Mouse (Mus musculus) ES-Bruce4 (cell line): Measurements from ENCODE around the gene Aspm. TPM values are rescaled to one million over a fixed set of nuclear protein-coding genes. Genes with fewer than 3 reads are reported as not detected.
A peak's percentile ranks its signal among the peaks of the same experiment; 100 is the strongest.

Experiments used
- H3K27ac ChIP-seq: 2 replicates; pipeline ENCODE4 v1.5.1; 2012; ENCODE audit warnings: low read length, inconsistent platforms; ENCODE audit not compliant: insufficient read depth
- H3K27me3 ChIP-seq: 2 replicates; pipeline ENCODE4 v1.6.1; 2012; ENCODE audit warnings: mild to moderate bottlenecking, low read length, inconsistent platforms; ENCODE audit not compliant: control insufficient read depth, poor library complexity, insufficient read depth, severe bottlenecking
- H3K36me3 ChIP-seq: 2 replicates; pipeline ENCODE4 v1.6.1; 2012; ENCODE audit warnings: inconsistent platforms, mild to moderate bottlenecking, low read length, moderate library complexity; ENCODE audit not compliant: control insufficient read depth, poor library complexity, insufficient read depth, severe bottlenecking
- H3K4me1 ChIP-seq: one replicate; pipeline ENCODE4 v1.8.1; 2011; ENCODE audit warnings: low read length; ENCODE audit not compliant: control insufficient read depth, insufficient read depth
- H3K4me3 ChIP-seq: 2 replicates; pipeline ENCODE4 v1.5.1; 2011; ENCODE audit warnings: low read depth, mild to moderate bottlenecking, low read length
- H3K9ac ChIP-seq: 2 replicates; pipeline ENCODE4 v1.6.1; 2012; ENCODE audit warnings: low read depth, mild to moderate bottlenecking, inconsistent platforms; ENCODE audit not compliant: poor library complexity, severe bottlenecking
- H3K9me3 ChIP-seq: replicated peaks from 2 replicates; pipeline ENCODE4 v1.6.1; 2012; ENCODE audit warnings: mild to moderate bottlenecking, low read length, inconsistent platforms; ENCODE audit not compliant: control insufficient read depth, poor library complexity, insufficient read depth, severe bottlenecking
- CTCF ChIP-seq: IDR thresholded peaks from one replicate; pipeline ENCODE4 v1.8.1; 2011; ENCODE audit warnings: low read depth, low read length
- EP300 ChIP-seq: IDR thresholded peaks from 2 replicates; pipeline ENCODE4 v1.6.1; 2011; ENCODE audit warnings: low read depth, low read length; ENCODE audit not compliant: insufficient read depth
- POLR2A ChIP-seq: IDR thresholded peaks from one replicate; pipeline ENCODE4 v1.8.1; 2011; ENCODE audit warnings: low read length; ENCODE audit not compliant: insufficient read depth
- polyA plus RNA-seq: library from polyadenylated mRNA; stranded (reverse); fragments of >200 nt; gene quantifications from 2 replicates; pipeline ENCODE4 v1.2.4, GENCODE M21; 2011; ENCODE audit warnings: low read depth; ENCODE audit not compliant: missing spikeins, insufficient read depth, insufficient read length

Aspm gene
- polyA plus RNA-seq, 1 experiment: 56.7 TPM

DNA sequence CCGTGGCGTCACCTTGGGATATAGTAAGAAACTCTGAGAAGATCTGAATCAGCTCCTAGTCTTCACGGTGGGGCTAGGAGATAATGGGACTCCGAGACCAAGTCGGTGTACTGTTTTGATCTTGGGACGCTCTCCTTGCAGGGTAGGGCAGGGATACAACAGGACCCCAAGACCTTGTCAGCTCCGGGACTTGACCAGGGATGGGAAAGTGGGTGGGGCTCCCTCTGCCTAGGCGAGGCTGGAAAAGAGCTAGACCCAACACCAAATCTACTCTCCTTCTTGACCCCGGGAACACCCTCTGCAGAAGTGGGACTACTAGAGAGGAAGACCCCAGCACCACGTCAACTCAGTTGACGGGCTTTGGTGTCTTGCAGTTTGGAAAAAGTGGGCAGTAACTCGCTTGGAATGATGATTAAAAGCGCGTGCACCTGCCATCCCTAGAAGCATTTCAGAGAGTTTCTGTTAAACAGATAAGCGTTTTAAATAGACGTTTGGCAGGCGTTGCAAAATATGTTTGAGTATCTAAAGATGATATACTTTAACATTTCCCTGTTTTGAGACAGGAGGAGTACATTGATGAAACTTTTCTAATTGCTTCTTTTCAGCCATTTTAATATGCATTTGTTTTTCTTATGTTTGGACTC lies 776 bp downstream of the Aspm start:
- no peak overlapping the region for H3K27ac ChIP-seq
- peaks cover 21% of the 10 kb centered on the region for H3K36me3 ChIP-seq
- H3K9me3 ChIP-seq: no peaks in the 10 kb centered on the region
- TF ChIP-seq EP300 (no peak), POLR2A (no peak), CTCF (no peak)
- no peaks in the 10 kb centered on the region for H3K27me3 ChIP-seq
- peak overlapping the region; percentile 92 for H3K4me3 ChIP-seq
- H3K4me1 ChIP-seq: no peaks in the 10 kb centered on the region
- peak overlapping the region; percentile 68 for H3K9ac ChIP-seq

DNA sequence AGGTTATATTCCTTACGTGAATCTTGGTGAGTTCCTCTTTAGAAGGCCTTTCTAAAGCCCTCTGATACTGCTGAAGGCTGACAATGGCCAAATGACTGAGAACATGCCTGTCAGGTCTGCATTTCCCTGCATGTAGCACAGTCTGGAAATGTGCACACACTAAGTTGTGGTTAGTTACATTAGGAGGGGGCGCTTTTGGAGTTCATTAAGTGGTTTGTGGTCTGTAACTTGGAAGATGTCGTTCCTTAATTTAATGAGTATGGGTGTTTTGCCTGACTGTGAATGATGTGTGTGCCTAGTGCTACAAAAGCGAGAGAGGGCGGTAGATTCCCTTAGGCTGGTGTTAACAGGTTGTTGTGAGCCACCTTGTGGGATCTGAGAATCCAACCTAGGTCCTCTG lies 6.2 kb downstream of the Aspm start:
- TF ChIP-seq CTCF (no peak), EP300 (no peak)
- H3K9ac ChIP-seq: no peak overlapping the region
- no peak overlapping the region for H3K27ac ChIP-seq
- no peaks in the 10 kb centered on the region for H3K4me1 ChIP-seq
- H3K4me3 ChIP-seq: no peak overlapping the region
- peaks cover 50% of the 10 kb centered on the region for H3K36me3 ChIP-seq
- no peaks in the 10 kb centered on the region for H3K27me3 ChIP-seq
- no peaks in the 10 kb centered on the region for H3K9me3 ChIP-seq

DNA sequence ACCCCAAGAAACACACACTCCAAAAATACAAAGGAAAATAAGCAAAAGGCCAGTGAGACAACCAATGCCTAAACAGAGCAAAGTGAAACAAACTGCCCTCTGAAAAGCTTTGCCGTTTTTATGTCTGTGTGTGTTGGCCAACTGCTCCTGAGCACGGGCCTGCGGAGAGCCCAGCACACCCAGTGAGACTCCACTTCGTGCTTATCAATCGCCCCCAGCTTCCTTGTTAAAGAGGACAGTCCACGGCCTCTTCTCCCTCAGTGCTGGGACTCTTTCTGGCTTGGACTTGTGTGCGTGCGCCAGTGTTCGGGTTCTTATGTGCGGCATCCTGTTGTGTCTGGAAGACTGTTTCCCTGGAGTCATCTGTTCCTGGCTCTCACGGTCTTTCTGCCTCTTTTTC lies 11.4 kb downstream of the Aspm start:
- Histone ChIP-seq H3K4me3 (no peak overlapping the region), H3K4me1 (no peaks in the 10 kb centered on the region), H3K27me3 (no peaks in the 10 kb centered on the region), H3K9ac (no peak overlapping the region), H3K9me3 (no peaks in the 10 kb centered on the region), H3K36me3 (peaks cover 60% of the 10 kb centered on the region), H3K27ac (no peak overlapping the region)
- TF ChIP-seq EP300 (no peak), CTCF (no peak), POLR2A (no peak)

DNA sequence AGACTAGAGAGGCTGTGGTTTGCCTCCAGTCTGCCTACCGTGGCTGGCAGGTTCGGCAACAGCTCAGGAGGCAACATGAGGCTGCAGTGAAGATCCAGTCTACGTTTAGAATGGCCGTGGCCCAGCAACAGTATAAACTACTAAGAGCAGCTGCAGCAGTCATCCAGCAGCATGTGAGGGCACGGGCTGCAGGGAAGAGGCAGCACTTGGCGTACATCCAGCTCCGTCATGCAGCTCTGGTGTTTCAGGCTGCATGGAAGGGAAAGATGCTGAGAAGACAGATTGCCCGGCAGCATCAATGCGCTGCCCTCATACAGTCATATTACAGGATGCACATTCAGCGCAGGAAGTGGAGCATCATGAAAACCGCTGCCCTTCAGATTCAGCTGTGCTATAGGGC lies 24.3 kb downstream of the Aspm start:
- no peak overlapping the region for H3K4me3 ChIP-seq
- TF ChIP-seq POLR2A: no peak
- no peak for TF ChIP-seq CTCF
- TF ChIP-seq EP300: no peak
- no peaks in the 10 kb centered on the region for H3K27me3 ChIP-seq
- H3K4me1 ChIP-seq: no peaks in the 10 kb centered on the region
- H3K9me3 ChIP-seq: no peaks in the 10 kb centered on the region
- no peak overlapping the region for H3K27ac ChIP-seq
- peaks cover 52% of the 10 kb centered on the region for H3K36me3 ChIP-seq
- no peak overlapping the region for H3K9ac ChIP-seq

DNA sequence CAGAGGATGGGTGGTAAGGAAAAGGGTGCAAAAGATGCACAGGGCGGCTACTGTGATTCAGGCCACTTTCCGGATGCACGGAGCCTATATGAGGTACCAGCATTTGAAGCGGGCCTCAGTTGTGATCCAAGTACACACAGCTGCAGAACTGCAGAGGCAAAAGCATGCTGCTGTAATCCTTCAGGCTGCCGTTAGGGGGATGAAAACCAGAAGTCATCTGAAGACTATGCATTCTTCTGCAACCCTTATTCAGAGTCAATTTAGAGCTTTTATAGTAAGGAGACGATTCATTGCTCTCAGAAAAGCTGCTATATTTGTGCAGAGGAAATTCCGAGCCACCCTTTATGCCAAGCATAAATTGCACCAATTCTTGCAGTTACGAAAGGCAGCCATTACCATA lies 25.7 kb downstream of the Aspm start:
- Histone ChIP-seq H3K4me3 (no peak overlapping the region), H3K27ac (no peak overlapping the region), H3K4me1 (no peaks in the 10 kb centered on the region), H3K27me3 (no peaks in the 10 kb centered on the region), H3K9me3 (no peaks in the 10 kb centered on the region), H3K36me3 (peaks cover 39% of the 10 kb centered on the region), H3K9ac (no peak overlapping the region)
- TF ChIP-seq POLR2A (no peak), CTCF (no peak), EP300 (no peak)

DNA sequence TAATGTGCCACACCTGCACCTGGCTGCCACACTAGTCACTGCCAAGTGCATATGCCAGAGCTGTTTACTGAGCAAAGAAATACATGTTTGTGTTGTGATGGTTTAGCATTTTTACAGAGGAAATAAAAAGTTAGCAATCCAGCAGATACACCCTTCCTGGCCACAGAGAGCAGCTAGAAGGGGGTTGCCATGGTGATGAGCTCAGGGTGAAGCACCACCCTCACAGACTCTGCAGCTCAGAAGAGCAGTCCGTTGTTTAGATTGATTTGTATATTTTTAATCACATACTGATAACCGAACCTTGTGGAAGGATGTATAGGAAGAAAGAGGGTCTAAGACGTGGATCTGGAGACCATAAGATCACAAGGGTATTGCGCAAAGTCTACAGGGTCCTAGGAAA lies 26.6 kb downstream of the Aspm start:
- no peak overlapping the region for H3K27ac ChIP-seq
- H3K27me3 ChIP-seq: no peaks in the 10 kb centered on the region
- H3K36me3 ChIP-seq: peaks cover 31% of the 10 kb centered on the region
- TF ChIP-seq POLR2A: no peak
- no peak for TF ChIP-seq CTCF
- no peak for TF ChIP-seq EP300
- no peaks in the 10 kb centered on the region for H3K9me3 ChIP-seq
- H3K4me3 ChIP-seq: no peak overlapping the region
- H3K4me1 ChIP-seq: no peaks in the 10 kb centered on the region
- H3K9ac ChIP-seq: no peak overlapping the region
